Mouse (Mus musculus) kidney, postnatal 0 days (tissue): Measurements from ENCODE around the gene Olfr469. TPM values are rescaled to one million over a fixed set of nuclear protein-coding genes. Genes with fewer than 3 reads are reported as not detected.
"Not testable (repeated sequence)": the region's sequence is repeated elsewhere in the genome, so short reads cannot be mapped to it uniquely, and the experiment has no call there.

Experiments
- ATAC-seq: fragments of 200-750 bp; cut with Nextera tagmentation; replicated peaks from 2 replicates; pipeline ENCODE4 v1.8.0; 2017; ENCODE audit warnings: low read depth, moderate number of reproducible peaks, moderate TSS enrichment, moderate library complexity; ENCODE audit not compliant: low FRiP score
- DNase-seq: peaks from one replicate; pipeline ENCODE4 v3.0.0-alpha.2; 2016; ENCODE audit warnings: low spot score
- H3K27ac ChIP-seq: fragments of 300-500 bp; sonication (generic); 2 replicates; pipeline ENCODE4 v1.5.1; 2014; ENCODE audit warnings: mild to moderate bottlenecking
- H3K27me3 ChIP-seq: fragments of 300-500 bp; sonication (generic); 2 replicates; pipeline ENCODE4 v1.6.1; 2014; ENCODE audit warnings: low read length, mixed read lengths; ENCODE audit not compliant: insufficient read depth
- H3K36me3 ChIP-seq: fragments of 300-500 bp; sonication (generic); 2 replicates; pipeline ENCODE4 v1.6.1; 2014; ENCODE audit warnings: low read length, mixed read lengths; ENCODE audit not compliant: insufficient read depth
- H3K4me1 ChIP-seq: fragments of 300-500 bp; sonication (generic); replicated peaks from 2 replicates; pipeline ENCODE4 v1.6.1; 2014; ENCODE audit warnings: antibody characterized with exemption, low read length, mixed read lengths; ENCODE audit not compliant: insufficient read depth
- H3K4me2 ChIP-seq: fragments of 300-500 bp; sonication (generic); 2 replicates; pipeline ENCODE4 v1.6.1; 2014; ENCODE audit warnings: mild to moderate bottlenecking, low read length, moderate library complexity, mixed read lengths
- H3K4me3 ChIP-seq: fragments of 300-500 bp; sonication (generic); replicated peaks from 2 replicates; pipeline ENCODE4 v1.5.1; 2014; ENCODE audit warnings: low read depth, low read length
- H3K9ac ChIP-seq: fragments of 300-500 bp; sonication (generic); 2 replicates; pipeline ENCODE4 v1.6.1; 2014; ENCODE audit warnings: low read depth, low read length
- H3K9me3 ChIP-seq: fragments of 300-500 bp; sonication (generic); replicated peaks from 2 replicates; pipeline ENCODE4 v1.6.1; 2016; ENCODE audit warnings: low read length, inconsistent platforms, mixed read lengths
- CTCF ChIP-seq: IDR thresholded peaks from 2 replicates; pipeline ENCODE4 v1.5.1; 2016; ENCODE audit warnings: antibody characterized with exemption, low read depth, mild to moderate bottlenecking, moderate library complexity
- WGBS: fragments of 180-500 bp; shearing (Covaris S2); extraction: QIAGEN DNeasy Blood & Tissue Kit; methylation state at CpG from one replicate; pipeline ENCODE4 v1.1.7; 2014; 5-methylcytosine and 5-hydroxymethylcytosine counted together
- polyA plus RNA-seq: library from polyadenylated mRNA; unstranded; fragments of >200 nt; fragmentation: Nextera tagmentation; extraction: Ambion mirVana; gene quantifications from 2 replicates; pipeline ENCODE4 v1.2.1, GENCODE M21; 2015

The Olfr469 gene
- polyA plus RNA-seq = not detected in 2 replicates

- H3K27me3 ChIP-seq, H3K4me2 ChIP-seq, H3K27ac ChIP-seq, H3K36me3 ChIP-seq, H3K4me1 ChIP-seq, H3K9me3 ChIP-seq, ATAC-seq, DNase-seq, H3K4me3 ChIP-seq, H3K9ac ChIP-seq: not testable (repeated sequence)
Observed at GRCm38 (mm10) chr7:107825441-107825840, at the start of gene Olfr469. Gene Olfr469, minus strand, starts transcription at chr7:107825541.

GRCm38 (mm10) chr7:107847390-107847789 lies 22.0 kb upstream of the Olfr469 start, which contains the start of gene Olfr470:
Gene Olfr470, minus strand, starts transcription at chr7:107847490.
- not testable (repeated sequence) for H3K4me1 ChIP-seq, ATAC-seq, H3K27ac ChIP-seq, H3K4me2 ChIP-seq, H3K9me3 ChIP-seq, H3K27me3 ChIP-seq, DNase-seq, H3K4me3 ChIP-seq, H3K9ac ChIP-seq, H3K36me3 ChIP-seq
- WGBS = 71% methylated on average over 1 of the region's 1 CpGs

- no peaks in the 10 kb centered on the region for H3K27me3 ChIP-seq
- H3K4me1 ChIP-seq = no peaks in the 10 kb centered on the region
- 73% methylated on average over 1 of the region's 1 CpGs for WGBS
- no peak overlapping the region for H3K4me3 ChIP-seq
- ATAC-seq = no peak
- TF ChIP-seq CTCF = peak; percentile 59
- H3K9me3 ChIP-seq = no peaks in the 10 kb centered on the region
- no peak overlapping the region for H3K9ac ChIP-seq
- H3K27ac ChIP-seq = no peak overlapping the region
- no peak overlapping the region for H3K4me2 ChIP-seq
- peak; percentile 23 for DNase-seq
- H3K36me3 ChIP-seq = no peaks in the 10 kb centered on the region
Observed at GRCm38 (mm10) chr7:107841719-107842118, 16.4 kb upstream of the Olfr469 start.

- not testable (repeated sequence) for H3K9me3 ChIP-seq, H3K4me3 ChIP-seq, H3K36me3 ChIP-seq, H3K9ac ChIP-seq, H3K4me1 ChIP-seq, H3K4me2 ChIP-seq, DNase-seq, H3K27me3 ChIP-seq, ATAC-seq, H3K27ac ChIP-seq
- WGBS = 63% methylated on average over 2 of the region's 2 CpGs
Observed at GRCm38 (mm10) chr7:107823867-107824266, 1.5 kb downstream of the Olfr469 start.

- peak; percentile 61 for TF ChIP-seq CTCF
- peak; percentile 32 for DNase-seq
- no peak for ATAC-seq
- no peaks in the 10 kb centered on the region for H3K9me3 ChIP-seq
- H3K9ac ChIP-seq = no peak overlapping the region
- no peaks in the 10 kb centered on the region for H3K4me1 ChIP-seq
- H3K4me3 ChIP-seq = no peak overlapping the region
- H3K27ac ChIP-seq = no peak overlapping the region
- no peak overlapping the region for H3K4me2 ChIP-seq
- no peaks in the 10 kb centered on the region for H3K27me3 ChIP-seq
- H3K36me3 ChIP-seq = no peaks in the 10 kb centered on the region
Observed at GRCm38 (mm10) chr7:107819442-107819841, 5.9 kb downstream of the Olfr469 start.

- H3K27me3 ChIP-seq = no peaks in the 10 kb centered on the region
- H3K4me1 ChIP-seq = no peaks in the 10 kb centered on the region
- H3K36me3 ChIP-seq = no peaks in the 10 kb centered on the region
- H3K4me3 ChIP-seq = no peak within 1 kb of the TSS
- no peak for TF ChIP-seq CTCF
- no peak within 1 kb of the TSS for H3K27ac ChIP-seq
- no peak within 1 kb of the TSS for H3K9ac ChIP-seq
- no peak within 1 kb of the TSS for H3K4me2 ChIP-seq
- ATAC-seq (no peak), DNase-seq (no peak)
- H3K9me3 ChIP-seq = no peaks in the 10 kb centered on the region
Observed at GRCm38 (mm10) chr7:107811963-107812362, 13.4 kb downstream of the Olfr469 start, which contains the start of gene Olfr467. Gene Olfr467, plus strand, starts transcription at chr7:107812263.

- no peak for TF ChIP-seq CTCF
- 48% methylated on average over 3 of the region's 3 CpGs for WGBS
- no peak for DNase-seq
Observed at GRCm38 (mm10) chr7:107802138-107802537, 23.2 kb downstream of the Olfr469 start.

More at GRCm38 (mm10) chr7:107802138-107802537, 23.2 kb downstream of the Olfr469 start:
- no peaks in the 10 kb centered on the region for H3K27me3 ChIP-seq
- no peaks in the 10 kb centered on the region for H3K9me3 ChIP-seq
- H3K36me3 ChIP-seq = no peaks in the 10 kb centered on the region
- no peak overlapping the region for H3K9ac ChIP-seq
- no peak overlapping the region for H3K4me3 ChIP-seq
- no peak overlapping the region for H3K4me2 ChIP-seq
- H3K27ac ChIP-seq = no peak overlapping the region
- ATAC-seq = no peak
- no peaks in the 10 kb centered on the region for H3K4me1 ChIP-seq
